Mouse (Mus musculus): Measurements from ENCODE around the gene Pdpn.

The Pdpn gene

GRCm38 (mm10) chr4:143239117-143239516 lies 60.2 kb downstream of the Pdpn start:
- ATAC-seq (ENCODE audit: low TSS enrichment), result no peak

- no peak for ATAC-seq (ENCODE audit: low TSS enrichment)
These were observed 60.9 kb downstream of the Pdpn start for GRCm38 (mm10) chr4:143238241-143239031.

- no peak for ATAC-seq (ENCODE audit: low TSS enrichment)
These were observed 67.5 kb downstream of the Pdpn start for GRCm38 (mm10) chr4:143231790-143232422.

GRCm38 (mm10) chr4:143231110-143231509 lies 68.3 kb downstream of the Pdpn start:
- no peak for ATAC-seq (ENCODE audit: low TSS enrichment)

GRCm38 (mm10) chr4:143227976-143228375 lies 71.4 kb downstream of the Pdpn start:
- ATAC-seq (ENCODE audit: low TSS enrichment), result no peak

- no peak for ATAC-seq (ENCODE audit: low TSS enrichment)
These were observed 73.5 kb downstream of the Pdpn start for GRCm38 (mm10) chr4:143225886-143226285.

- peak; percentile 38; the same call in 1 of the 2 replicates for ATAC-seq (ENCODE audit: low TSS enrichment)
These were observed 80.0 kb downstream of the Pdpn start for GRCm38 (mm10) chr4:143219316-143219751.

- no peak for ATAC-seq (ENCODE audit: low TSS enrichment)
These were observed 80.5 kb downstream of the Pdpn start for GRCm38 (mm10) chr4:143218858-143219257.
